Mouse (Mus musculus) layer of hippocampus, postnatal 36 days (tissue): ENCODE measurements at regions not wholly inside any gene's neighbourhood (a gene's known extent, or its start where the extent isn't known, plus 50 kb on each side); places are given as distances from the start of the nearest gene placed in this dataset.
"Not testable (repeated sequence)": the region's sequence is repeated elsewhere in the genome, so short reads cannot be mapped to it uniquely, and the experiment has no call there.

Source experiments
- DNase-seq, 2 experiments: peaks; one replicate each; pipeline ENCODE4 v3.0.0; 2022

DNA sequence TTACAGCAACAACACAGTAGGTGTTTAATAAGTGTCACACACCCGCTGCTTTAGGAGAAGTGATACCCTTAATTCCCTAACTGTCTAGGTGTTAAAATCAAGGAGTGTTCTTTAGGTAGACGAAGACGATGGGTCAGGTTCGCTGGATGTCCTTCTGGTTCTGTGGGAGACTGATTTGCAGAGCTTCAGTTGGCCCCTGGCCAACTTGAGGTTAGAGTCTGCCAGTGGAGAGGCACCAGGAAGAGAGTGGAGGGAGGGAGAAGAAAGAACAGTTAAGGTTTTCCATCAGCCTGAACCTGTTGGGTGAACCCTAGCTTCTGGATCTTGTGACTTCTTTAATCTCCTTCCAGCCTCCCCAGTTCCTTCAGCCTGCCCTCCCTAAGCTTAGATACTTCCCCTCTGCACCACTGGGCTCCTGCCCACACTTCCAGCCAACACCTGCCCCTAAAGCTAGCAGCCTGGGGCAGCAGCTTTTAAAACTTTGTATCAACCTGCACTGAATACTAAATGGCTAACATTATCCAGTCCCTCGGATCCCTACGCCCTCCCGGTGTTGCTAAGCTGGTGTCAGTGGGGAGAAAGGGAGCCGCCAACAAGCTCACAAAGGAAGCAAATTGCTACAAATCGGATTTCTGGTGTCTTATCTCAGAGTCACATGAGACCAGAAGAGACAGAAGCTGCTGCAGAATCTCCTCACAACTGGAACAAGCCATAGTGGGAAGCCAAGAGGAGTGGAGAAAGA is 62.1 kb upstream of the Adgrl1 start:
- no peak for DNase-seq

DNA sequence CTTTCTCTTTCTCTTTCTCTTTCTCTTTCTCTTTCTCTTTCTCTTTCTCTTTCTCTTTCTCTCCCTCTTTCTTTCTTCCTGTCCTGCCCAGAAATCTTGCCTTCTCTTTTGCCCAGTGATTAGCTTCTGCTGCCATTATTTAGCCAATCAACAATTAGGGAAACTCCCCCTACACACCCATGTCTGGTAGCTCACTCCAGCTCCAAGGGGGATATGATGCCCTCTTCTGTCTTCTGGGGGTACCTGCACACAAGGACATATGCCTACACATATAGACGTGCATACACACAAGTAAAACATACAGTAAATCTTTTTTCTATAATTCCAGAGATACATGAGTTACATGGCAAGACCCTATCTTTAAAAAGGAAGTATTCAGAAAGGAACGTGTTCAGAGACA is 70.1 kb upstream of the Adgrl1 start:
- no peak for DNase-seq

DNA sequence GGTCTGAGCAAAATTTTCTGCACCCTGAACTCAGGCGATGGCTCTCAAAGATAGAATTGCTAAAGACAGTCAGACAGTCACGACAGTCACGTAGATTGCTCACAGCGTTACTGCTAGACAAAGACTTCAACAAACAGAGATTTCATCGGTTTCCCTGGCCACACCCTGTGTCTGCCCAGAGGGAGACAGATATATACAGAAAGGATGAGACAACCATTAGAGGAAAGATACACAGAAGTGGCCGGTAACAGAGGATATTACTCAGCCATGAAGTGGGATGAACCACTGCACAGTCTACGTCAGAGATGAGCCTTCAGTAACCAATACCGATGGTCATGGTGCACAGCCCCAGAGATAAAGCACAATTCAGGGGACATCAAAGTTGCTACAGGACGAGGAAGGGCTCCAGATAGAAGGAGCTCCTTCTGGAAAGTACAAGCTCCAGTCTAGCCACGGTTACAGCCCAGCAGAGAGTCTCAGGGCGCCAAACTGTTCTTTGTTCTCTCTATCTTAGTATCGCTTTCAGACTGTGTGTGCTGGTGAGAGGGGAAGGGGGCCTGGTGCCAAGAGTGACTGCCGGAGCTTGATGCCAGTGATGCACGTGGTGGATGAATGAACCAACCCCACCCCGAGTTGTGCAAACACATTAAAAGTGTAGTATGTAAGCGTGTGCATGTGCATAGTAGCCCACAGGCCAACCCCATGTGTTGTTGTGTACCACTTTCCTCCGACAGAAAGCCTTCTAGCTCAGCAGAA is 74.8 kb upstream of the Adgrl1 start:
- DNase-seq, result no peak

DNA sequence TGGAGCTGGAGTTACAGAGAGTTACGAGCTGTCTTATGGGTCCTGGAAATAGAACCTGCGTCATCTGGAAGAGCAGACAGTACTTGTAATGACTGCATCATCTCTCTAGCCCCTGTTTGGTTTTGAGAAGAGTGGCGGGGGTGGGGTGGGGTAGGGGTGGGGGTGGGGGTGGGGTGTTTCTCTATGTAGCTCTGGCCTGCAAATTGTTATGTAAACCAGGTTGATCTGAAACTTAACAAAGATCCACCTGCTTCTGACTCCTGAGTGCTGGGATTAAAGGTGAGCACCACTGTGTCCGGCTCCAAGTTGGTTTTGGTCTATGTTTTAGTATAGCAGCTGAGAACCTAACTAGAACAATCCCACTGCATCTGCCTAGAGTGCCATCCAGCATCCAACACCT is 78.0 kb upstream of the Adgre5 start:
- no peak for DNase-seq

DNA sequence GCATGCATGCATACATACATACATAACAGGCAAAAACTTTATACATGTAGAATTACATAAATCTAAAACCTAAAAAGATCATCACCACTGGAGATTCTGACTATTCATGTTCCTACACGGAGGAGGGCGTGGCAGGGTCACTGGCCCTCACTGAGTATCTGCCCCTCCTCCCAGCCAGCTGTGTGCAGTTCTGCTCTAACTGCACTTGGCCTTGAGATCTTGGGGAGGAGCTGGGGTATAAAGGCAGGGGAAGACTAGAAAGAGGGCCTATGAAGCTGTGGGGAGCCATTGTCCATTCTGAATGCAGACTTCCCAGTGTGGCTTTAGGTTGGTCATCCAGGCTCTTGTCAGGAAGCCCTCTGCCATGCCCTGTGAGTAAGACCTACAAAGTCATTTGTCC is 69.5 kb upstream of the Adgre5 start:
- no peak for DNase-seq

DNA sequence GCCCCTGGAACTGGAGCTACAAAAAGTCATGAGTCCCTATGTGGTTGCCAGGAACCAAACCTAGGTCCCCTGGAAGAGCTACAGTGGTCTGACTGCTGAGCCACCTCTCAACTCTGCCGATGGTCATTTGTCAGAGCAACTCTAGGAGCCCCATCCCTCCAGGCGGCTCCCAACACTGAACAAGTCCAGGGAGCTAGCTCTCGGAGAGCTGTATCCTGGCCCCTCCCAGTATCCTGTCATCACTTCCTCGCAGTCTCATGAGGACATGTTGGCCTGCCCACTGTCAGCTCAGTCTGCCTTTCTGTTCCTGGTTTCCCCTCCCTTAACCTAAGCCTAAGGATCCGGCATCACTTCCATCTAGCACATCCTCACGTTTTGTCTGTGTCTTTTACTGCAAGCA is 64.5 kb upstream of the Adgre5 start:
- no peak for DNase-seq

DNA sequence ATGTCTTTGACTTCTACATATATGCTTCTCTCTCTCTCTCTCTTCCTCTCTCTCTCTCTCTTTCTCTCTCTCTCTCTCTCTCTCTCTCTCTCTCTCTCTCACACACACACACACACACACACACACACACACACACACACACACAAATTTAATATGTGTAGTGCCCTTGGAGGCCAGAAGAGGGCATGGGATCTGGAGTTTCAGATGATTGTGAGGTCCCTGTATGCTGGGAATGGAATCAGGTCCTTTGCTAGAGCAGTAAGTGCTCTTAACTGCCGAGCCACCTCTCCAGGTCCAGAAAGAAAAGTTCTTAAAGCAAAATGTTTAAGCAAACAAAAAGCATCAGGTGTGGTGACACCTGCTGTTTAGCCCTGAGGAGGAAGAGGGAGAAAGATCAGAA is 62.2 kb upstream of the Adgre5 start:
- DNase-seq, result not testable (repeated sequence)

DNA sequence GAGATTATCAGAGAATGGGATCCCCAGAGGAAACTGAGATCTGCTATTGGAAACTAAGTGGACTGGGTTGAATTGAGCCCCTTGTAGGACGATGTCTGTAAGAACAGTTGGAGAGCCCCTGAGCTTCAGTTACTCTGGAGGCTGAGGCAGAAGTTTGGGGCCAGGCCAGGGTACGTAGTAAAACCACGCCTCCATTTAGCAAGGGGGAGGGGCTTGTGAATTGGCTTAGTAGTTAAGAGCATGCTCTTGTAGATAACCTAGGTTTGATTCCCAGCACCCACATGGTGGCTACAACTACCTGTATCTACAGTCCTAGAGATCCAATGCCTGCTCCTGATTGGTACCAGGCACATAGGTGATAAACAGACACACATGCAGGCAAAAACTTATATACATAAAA is 61.4 kb upstream of the Adgre5 start:
- no peak for DNase-seq

DNA sequence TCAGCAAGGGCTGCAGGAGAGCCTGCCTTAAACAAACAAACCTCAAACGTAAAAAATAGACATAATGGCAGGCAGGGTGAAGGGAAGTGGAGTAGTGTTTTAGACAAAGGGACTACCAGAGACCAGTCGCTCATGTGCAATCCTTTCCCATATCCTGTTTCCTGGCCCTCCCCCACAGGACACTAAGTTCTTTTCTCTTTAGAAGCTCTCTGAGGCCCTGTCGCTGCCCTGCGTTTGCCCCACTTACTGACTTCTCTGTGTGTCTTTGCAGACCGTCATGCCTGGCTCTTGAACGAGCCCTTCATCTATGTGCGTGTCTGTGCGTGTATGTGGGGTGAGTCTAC is 58.5 kb upstream of the Adgre5 start:
- DNase-seq, result no peak

DNA sequence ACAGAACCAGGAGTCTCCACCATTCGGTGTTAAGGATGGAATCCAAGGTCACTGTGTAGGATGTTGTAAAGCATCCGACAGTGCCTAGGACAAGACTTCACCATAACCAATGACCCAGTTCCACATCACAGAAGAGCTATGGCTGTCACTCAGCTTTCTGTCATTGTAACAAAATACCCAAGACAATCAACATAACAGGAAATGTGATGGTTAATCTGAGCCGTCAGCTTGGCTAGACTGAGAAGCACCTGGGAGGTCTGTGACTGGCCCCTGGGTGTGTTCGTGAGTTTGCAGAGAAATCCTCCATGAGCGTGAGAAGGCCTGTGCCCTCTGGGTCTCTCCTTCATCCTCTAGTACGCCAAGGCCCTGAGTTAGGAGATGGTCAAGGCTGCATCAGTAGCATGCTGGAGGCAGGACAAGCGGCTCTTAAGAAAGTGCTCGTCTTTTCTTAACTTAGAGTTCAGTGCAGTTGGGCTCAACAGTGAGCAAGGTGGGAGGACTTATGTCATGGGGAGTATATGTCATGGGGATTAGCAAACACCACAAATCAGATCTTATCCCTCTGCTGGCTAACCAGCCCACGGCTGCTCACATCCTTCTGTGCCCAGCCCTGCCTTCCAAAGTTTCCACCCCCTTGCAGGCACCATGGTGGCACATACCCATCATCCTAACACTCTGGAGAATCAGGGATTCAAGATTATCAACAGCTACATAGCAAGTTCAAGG is 57.9 kb upstream of the Adgre5 start:
- DNase-seq, result no peak

DNA sequence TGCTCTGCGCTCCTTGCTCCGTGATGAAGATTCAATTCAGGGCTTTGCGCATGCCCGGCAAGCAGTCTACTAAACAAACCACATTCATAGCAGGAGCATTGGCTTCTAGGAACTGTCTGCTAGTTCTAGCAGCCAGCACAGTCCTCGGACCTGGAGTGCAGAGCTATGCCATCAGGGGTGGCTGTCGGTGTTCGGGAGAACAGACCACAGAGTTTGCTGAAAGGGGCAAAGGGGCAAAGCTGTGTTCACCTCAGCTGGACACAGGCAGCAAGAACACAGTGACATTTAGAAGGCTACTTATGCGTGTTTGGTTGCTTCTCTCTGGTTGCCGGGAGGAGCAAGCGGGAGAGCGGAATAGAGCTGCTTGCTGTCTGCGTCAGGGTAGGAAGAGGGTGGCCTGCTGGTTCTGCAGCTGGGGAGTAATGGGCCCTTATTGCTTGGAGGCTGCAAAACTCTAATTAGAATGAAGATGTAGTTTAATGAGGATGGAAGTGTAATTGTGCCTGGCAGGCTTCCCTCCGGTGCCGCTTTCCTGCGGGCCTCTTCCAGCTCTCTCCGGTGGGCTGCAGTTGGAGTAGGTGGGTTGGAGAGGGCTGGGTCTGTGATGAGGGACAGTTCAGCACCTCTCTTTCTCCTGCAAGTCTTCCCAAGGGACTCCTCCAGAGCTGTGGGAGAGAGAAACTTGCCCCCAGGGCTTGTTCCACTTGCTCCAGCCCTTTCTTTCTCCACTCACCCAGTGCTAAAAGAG is 52.5 kb upstream of the Adgre5 start:
- DNase-seq, result peak; percentile 24 to 28
